Mouse (Mus musculus) forebrain, embryonic 12.5 days (tissue): ENCODE measurements at regions not wholly inside any gene's neighbourhood (a gene's known extent, or its start where the extent isn't known, plus 50 kb on each side); places are given as distances from the start of the nearest gene placed in this dataset.

Source experiments
- ATAC-seq: fragments of 200-750 bp; cut with Nextera tagmentation; 2 replicates; pipeline ENCODE4 v1.8.0; 2017; ENCODE audit warnings: moderate TSS enrichment; ENCODE audit not compliant: low FRiP score
- H3K27ac ChIP-seq: fragments of 300-500 bp; sonication (generic); 2 replicates; pipeline ENCODE4 v1.5.1; 2016; ENCODE audit warnings: mild to moderate bottlenecking
- H3K27me3 ChIP-seq: fragments of 300-500 bp; sonication (generic); 2 replicates; pipeline ENCODE4 v1.6.1; 2016; ENCODE audit warnings: mild to moderate bottlenecking
- H3K36me3 ChIP-seq: fragments of 300-500 bp; sonication (generic); replicated peaks from 2 replicates; pipeline ENCODE4 v1.6.1; 2016; ENCODE audit warnings: mild to moderate bottlenecking
- H3K4me1 ChIP-seq: fragments of 300-500 bp; sonication (generic); 2 replicates; pipeline ENCODE4 v1.6.1; 2016
- H3K4me2 ChIP-seq: fragments of 300-500 bp; sonication (generic); 2 replicates; pipeline ENCODE4 v1.6.1; 2016; ENCODE audit warnings: mild to moderate bottlenecking, moderate library complexity
- H3K4me3 ChIP-seq: fragments of 300-500 bp; sonication (generic); replicated peaks from 2 replicates; pipeline ENCODE4 v1.5.1; 2016; ENCODE audit warnings: mild to moderate bottlenecking
- H3K9ac ChIP-seq: fragments of 300-500 bp; sonication (generic); 2 replicates; pipeline ENCODE4 v1.6.1; 2016; ENCODE audit warnings: mild to moderate bottlenecking
- H3K9me3 ChIP-seq: fragments of 300-500 bp; sonication (generic); 2 replicates; pipeline ENCODE4 v1.6.1; 2016
- WGBS: fragments of 180-500 bp; shearing (Covaris S2); methylation state at CpG from one replicate; pipeline ENCODE4 v1.1.7; 2016; 5-methylcytosine and 5-hydroxymethylcytosine counted together

- no peaks in the 10 kb centered on the region for H3K36me3 ChIP-seq
- no peaks in the 10 kb centered on the region for H3K27me3 ChIP-seq
- no peak overlapping the region for H3K4me2 ChIP-seq
- no peak overlapping the region for H3K9ac ChIP-seq
- no peak overlapping the region for H3K4me3 ChIP-seq
- WGBS = 43% methylated on average over 18 of the region's 18 CpGs
- no peaks in the 10 kb centered on the region for H3K9me3 ChIP-seq
- H3K4me1 ChIP-seq = peaks cover 7% of the 10 kb centered on the region
- ATAC-seq = no peak
- no peak overlapping the region for H3K27ac ChIP-seq
These were observed 140.7 kb upstream of the Tcerg1l start for GRCm38 (mm10) chr7:138538048-138538831.

GRCm38 (mm10) chr7:138526143-138526542 is 128.6 kb upstream of the Tcerg1l start:
- H3K4me1 ChIP-seq = no peaks in the 10 kb centered on the region
- no peak overlapping the region for H3K9ac ChIP-seq
- H3K36me3 ChIP-seq = no peaks in the 10 kb centered on the region
- H3K4me3 ChIP-seq = no peak overlapping the region
- H3K27ac ChIP-seq = no peak overlapping the region
- 92% methylated on average over 2 of the region's 2 CpGs for WGBS
- no peaks in the 10 kb centered on the region for H3K27me3 ChIP-seq
- no peak for ATAC-seq
- H3K4me2 ChIP-seq = no peak overlapping the region
- no peaks in the 10 kb centered on the region for H3K9me3 ChIP-seq

GRCm38 (mm10) chr7:138524936-138525335 is 127.4 kb upstream of the Tcerg1l start:
- Histone ChIP-seq H3K27me3 (no peaks in the 10 kb centered on the region), H3K9ac (no peak overlapping the region), H3K27ac (no peak overlapping the region), H3K36me3 (no peaks in the 10 kb centered on the region), H3K4me2 (no peak overlapping the region), H3K4me3 (no peak overlapping the region), H3K4me1 (no peaks in the 10 kb centered on the region), H3K9me3 (no peaks in the 10 kb centered on the region)
- no peak for ATAC-seq
- WGBS = 86% methylated on average over 3 of the region's 3 CpGs

- Histone ChIP-seq H3K4me3 (no peak overlapping the region), H3K36me3 (no peaks in the 10 kb centered on the region), H3K9ac (no peak overlapping the region), H3K4me1 (no peaks in the 10 kb centered on the region), H3K27me3 (no peaks in the 10 kb centered on the region), H3K9me3 (no peaks in the 10 kb centered on the region), H3K27ac (no peak overlapping the region), H3K4me2 (no peak overlapping the region)
- WGBS = 85% methylated on average over 2 of the region's 2 CpGs
- no peak for ATAC-seq
These were observed 116.6 kb upstream of the Tcerg1l start for GRCm38 (mm10) chr7:138514171-138514570.

GRCm38 (mm10) chr7:138505205-138505604 is 107.7 kb upstream of the Tcerg1l start:
- ATAC-seq = no peak
- Histone ChIP-seq H3K36me3 (no peaks in the 10 kb centered on the region), H3K9me3 (0 out of 2 replicates have a peak, but pooled peaks cover 3% of the 10 kb centered on the region), H3K27me3 (no peaks in the 10 kb centered on the region), H3K4me3 (no peak overlapping the region), H3K9ac (no peak overlapping the region), H3K4me2 (no peak overlapping the region), H3K27ac (no peak overlapping the region), H3K4me1 (0 out of 2 replicates have a peak, but pooled peaks cover 3% of the 10 kb centered on the region)
- 87% methylated on average over 2 of the region's 2 CpGs for WGBS

- H3K4me1 ChIP-seq = 0 out of 2 replicates have a peak, but pooled peaks cover 3% of the 10 kb centered on the region
- no peak overlapping the region for H3K9ac ChIP-seq
- H3K4me3 ChIP-seq = no peak overlapping the region
- no peak overlapping the region for H3K27ac ChIP-seq
- 29% methylated on average over 3 of the region's 3 CpGs for WGBS
- H3K36me3 ChIP-seq = no peaks in the 10 kb centered on the region
- no peak for ATAC-seq
- H3K9me3 ChIP-seq = 0 out of 2 replicates have a peak, but pooled peaks cover 3% of the 10 kb centered on the region
- no peak overlapping the region for H3K4me2 ChIP-seq
- no peaks in the 10 kb centered on the region for H3K27me3 ChIP-seq
These were observed 106.5 kb upstream of the Tcerg1l start for GRCm38 (mm10) chr7:138503986-138504385.

GRCm38 (mm10) chr7:138503016-138503415 is 105.5 kb upstream of the Tcerg1l start:
- H3K9ac ChIP-seq = no peak overlapping the region
- H3K36me3 ChIP-seq = no peaks in the 10 kb centered on the region
- no peak for ATAC-seq
- H3K9me3 ChIP-seq = 0 out of 2 replicates have a peak, but pooled peaks cover 3% of the 10 kb centered on the region
- no peak overlapping the region for H3K27ac ChIP-seq
- 91% methylated on average over 3 of the region's 3 CpGs for WGBS
- H3K4me1 ChIP-seq = 0 out of 2 replicates have a peak, but pooled peaks cover 3% of the 10 kb centered on the region
- H3K4me3 ChIP-seq = no peak overlapping the region
- H3K4me2 ChIP-seq = no peak overlapping the region
- H3K27me3 ChIP-seq = no peaks in the 10 kb centered on the region

GRCm38 (mm10) chr7:138501347-138502014 is 104.0 kb upstream of the Tcerg1l start:
- WGBS = 60% methylated on average over 14 of the region's 14 CpGs
- H3K9me3 ChIP-seq = no peaks in the 10 kb centered on the region
- H3K4me2 ChIP-seq = no peak overlapping the region
- ATAC-seq = peak; percentile 61; the same call in 1 of the 2 replicates
- no peaks in the 10 kb centered on the region for H3K36me3 ChIP-seq
- H3K9ac ChIP-seq = no peak overlapping the region
- H3K4me3 ChIP-seq = no peak overlapping the region
- no peak overlapping the region for H3K27ac ChIP-seq
- H3K27me3 ChIP-seq = no peaks in the 10 kb centered on the region
- H3K4me1 ChIP-seq = 0 out of 2 replicates have a peak, but pooled peaks cover 3% of the 10 kb centered on the region

- H3K4me2 ChIP-seq = no peak overlapping the region
These were observed 100.2 kb upstream of the Tcerg1l start for GRCm38 (mm10) chr7:138497771-138498170.

GRCm38 (mm10) chr7:138497202-138497601 is 99.7 kb upstream of the Tcerg1l start:
- WGBS = 62% methylated on average over 6 of the region's 6 CpGs
- H3K27me3 ChIP-seq = no peaks in the 10 kb centered on the region
- H3K4me3 ChIP-seq = no peak overlapping the region
- H3K9me3 ChIP-seq = no peaks in the 10 kb centered on the region
- H3K36me3 ChIP-seq = no peaks in the 10 kb centered on the region
- no peak overlapping the region for H3K27ac ChIP-seq
- no peak overlapping the region for H3K9ac ChIP-seq
- H3K4me1 ChIP-seq = no peaks in the 10 kb centered on the region
- H3K4me2 ChIP-seq = no peak overlapping the region
- ATAC-seq = no peak

More at GRCm38 (mm10) chr7:138497771-138498170, 100.2 kb upstream of the Tcerg1l start:
- Histone ChIP-seq H3K4me3 (no peak overlapping the region), H3K9me3 (no peaks in the 10 kb centered on the region), H3K27ac (no peak overlapping the region), H3K4me1 (no peaks in the 10 kb centered on the region), H3K36me3 (no peaks in the 10 kb centered on the region), H3K9ac (no peak overlapping the region), H3K27me3 (no peaks in the 10 kb centered on the region)
- WGBS = 93% methylated on average over 2 of the region's 2 CpGs
- no peak for ATAC-seq

GRCm38 (mm10) chr7:138493661-138494060 is 96.1 kb upstream of the Tcerg1l start:
- H3K27ac ChIP-seq = no peak overlapping the region
- ATAC-seq = no peak
- no peak overlapping the region for H3K9ac ChIP-seq
- no peak overlapping the region for H3K4me3 ChIP-seq
- no peaks in the 10 kb centered on the region for H3K4me1 ChIP-seq
- WGBS = 82% methylated on average over 4 of the region's 4 CpGs
- H3K27me3 ChIP-seq = no peaks in the 10 kb centered on the region
- H3K36me3 ChIP-seq = no peaks in the 10 kb centered on the region
- no peaks in the 10 kb centered on the region for H3K9me3 ChIP-seq
- H3K4me2 ChIP-seq = no peak overlapping the region

- no peak overlapping the region for H3K9ac ChIP-seq
- no peak overlapping the region for H3K4me2 ChIP-seq
- no peaks in the 10 kb centered on the region for H3K27me3 ChIP-seq
- no peak overlapping the region for H3K4me3 ChIP-seq
- WGBS = 83% methylated on average over 5 of the region's 5 CpGs
- no peaks in the 10 kb centered on the region for H3K4me1 ChIP-seq
- no peaks in the 10 kb centered on the region for H3K9me3 ChIP-seq
- ATAC-seq = no peak
- H3K27ac ChIP-seq = no peak overlapping the region
- H3K36me3 ChIP-seq = no peaks in the 10 kb centered on the region
These were observed 94.7 kb upstream of the Tcerg1l start for GRCm38 (mm10) chr7:138492261-138492660.
